Mouse (Mus musculus) bone marrow macrophage, adult 2 months (primary cell): ENCODE results near the gene Erc2.

Experiments
- CTCF ChIP-seq: IDR thresholded peaks from 2 replicates; pipeline ENCODE4 v1.5.1; 2012; ENCODE audit warnings: low read depth, mild to moderate bottlenecking, low read length, moderate library complexity
- POLR2A ChIP-seq: IDR thresholded peaks from 2 replicates; pipeline ENCODE4 v1.6.1; 2012; ENCODE audit warnings: mild to moderate bottlenecking, low read depth, low read length, borderline replicate concordance

- TF ChIP-seq POLR2A (no peak), CTCF (no peak)
These were observed 447.6 kb downstream of the Erc2 start for GRCm38 (mm10) chr14:28069826-28070225.
